Mouse (Mus musculus): ENCODE measurements around the gene Cd46. TPM values are rescaled to one million over a fixed set of nuclear protein-coding genes. Genes with fewer than 3 reads are reported as not detected.
A peak's percentile ranks its signal among the peaks of the same experiment; 100 is the strongest.

Gene Cd46
- polyA plus RNA-seq, 1 experiment from 2014 or later = 0.59 TPM

MicroRNAs encoded within 50 kb of the gene (microRNA counts, 519-probe panel; counts per million panel counts)
- 2,735 counts per million, percentile 28 among the panel's probes with 10 or more counts for microRNA mmu-miR-29b
- 3,800 counts per million, percentile 53 among the panel's probes with 10 or more counts for microRNA mmu-miR-29c

Small RNA genes within 50 kb of the gene (microRNA-seq; reads per million reads assigned to microRNA genes)
- gene Mir29b-2 (not detected), gene Mir29c (69.6 reads per million, percentile 44 among the genes with 10 or more reads in this experiment)

Other genes starting within 250 kb of the Cd46 start
- gene Cd34, start 153.4 kb downstream of the Cd46 start, polyA plus RNA-seq (2014; fragmentation: Nextera tagmentation; extraction: Ambion mirVana) = 45.3 and 52.7 TPM in 2 replicates
- gene Cr1l, start 39.3 kb upstream of the Cd46 start, polyA plus RNA-seq (2014; fragmentation: Nextera tagmentation; extraction: Ambion mirVana) = 43.8 and 45.3 TPM in 2 replicates
- 0.14 and 0.65 TPM in 2 replicates for gene Cr2, start 84.5 kb upstream of the Cd46 start, polyA plus RNA-seq (2014; fragmentation: Nextera tagmentation; extraction: Ambion mirVana)